Mouse (Mus musculus) gastrocnemius, postnatal 10 days (tissue): ENCODE data around the gene Slc26a8. TPM values are rescaled to one million over a fixed set of nuclear protein-coding genes. Genes with fewer than 3 reads are reported as not detected.

Experiments used
- DNase-seq: peaks from one replicate; pipeline ENCODE4 v3.0.0; 2021; ENCODE audit warnings: mixed read lengths
- total RNA-seq, 2 experiments: library from RNA; stranded (reverse); gene quantifications; 2 replicates each; pipeline ENCODE4 v1.2.3; 2021

The Slc26a8 gene
- total RNA-seq, 2 experiments from 2014 or later, result 1.2 TPM

DNA sequence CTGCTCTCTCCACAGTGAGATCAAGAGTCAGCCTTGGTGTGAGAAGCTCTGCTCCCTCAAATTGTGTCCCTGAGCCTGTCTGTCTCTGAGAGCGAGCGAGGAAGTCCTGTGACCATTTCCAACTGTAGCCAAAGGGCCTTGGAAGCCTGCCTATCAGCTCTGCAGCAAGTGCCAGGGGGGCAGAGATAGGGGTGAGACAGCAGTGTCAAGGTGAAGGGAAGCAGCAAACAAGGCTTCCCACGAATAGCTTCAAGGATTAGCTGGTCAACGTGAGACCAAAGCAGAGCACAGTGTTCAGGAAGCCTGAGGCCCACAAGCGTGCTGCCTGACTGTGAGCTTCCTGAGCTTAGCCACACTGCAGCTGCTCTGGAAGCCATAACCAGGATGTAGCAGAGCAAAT is 98.6 kb downstream of the Slc26a8 start:
- no peak for DNase-seq

DNA sequence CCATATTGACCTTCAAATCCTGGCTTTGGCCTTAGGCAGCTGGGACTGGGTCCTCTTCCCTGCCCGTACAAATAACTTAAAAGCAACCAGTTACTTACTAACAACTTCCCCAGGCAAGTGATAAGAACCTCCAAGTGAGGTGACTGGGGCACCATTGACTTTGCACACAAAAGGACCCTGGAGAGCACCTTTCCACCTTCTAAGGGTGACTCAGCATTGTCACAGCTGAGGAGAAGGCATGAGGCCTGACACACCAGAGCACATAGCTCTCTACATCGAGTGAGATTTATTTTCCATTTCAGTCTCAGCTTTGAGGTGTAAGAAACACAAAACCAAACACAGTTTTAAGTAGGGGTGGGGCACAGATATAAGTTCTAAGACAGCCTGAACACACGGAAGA is 99.4 kb downstream of the Slc26a8 start:
- no peak for DNase-seq

DNA sequence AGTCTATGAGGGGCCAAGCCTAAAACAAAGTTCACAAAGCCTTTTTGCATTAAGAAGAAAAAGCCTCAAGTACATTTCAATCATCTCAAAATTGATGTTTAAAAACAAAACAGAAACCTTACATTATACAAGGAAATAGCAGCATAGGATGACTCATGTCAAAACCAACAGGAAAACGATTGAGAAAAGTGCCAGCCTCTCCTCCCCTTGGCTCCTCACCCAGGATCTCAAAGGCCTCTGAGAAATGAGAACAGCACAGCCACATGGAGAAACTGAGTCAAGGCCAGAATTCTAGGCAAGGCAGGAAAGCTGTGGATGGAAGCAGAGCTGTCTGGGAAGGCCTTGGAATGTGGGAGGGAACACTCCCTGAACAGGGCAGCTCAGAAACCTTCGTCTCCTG is 101.4 kb downstream of the Slc26a8 start:
- no peak for DNase-seq

Other genes starting within 250 kb of the Slc26a8 start
- gene Fkbp5, start 172.7 kb downstream of the Slc26a8 start, total RNA-seq, result 10 to 100 TPM in 1 of 2 experiments, 1 to 10 TPM in 1; 6.0 to 14.4 TPM
- gene Armc12, start 159.4 kb downstream of the Slc26a8 start, total RNA-seq, result not detected
- not detected for gene Clpsl2, start 140.8 kb downstream of the Slc26a8 start, total RNA-seq
- not detected for gene Clps, start 129.5 kb downstream of the Slc26a8 start, total RNA-seq
- gene Lhfpl5, start 114.6 kb downstream of the Slc26a8 start, total RNA-seq, result not detected
- gene Srpk1, start 67.5 kb downstream of the Slc26a8 start, total RNA-seq, result 10 to 100 TPM; 28.5 to 36.2 TPM
- 10 to 100 TPM; 59.8 to 62.8 TPM for gene Mapk14, start 1.1 kb upstream of the Slc26a8 start, total RNA-seq
- gene AC170998.1, start 35.9 kb upstream of the Slc26a8 start, total RNA-seq, result under 1 TPM in 1 of 2 experiments, not detected in 1; 0.93 TPM
- under 1 TPM; 0.90 to 0.92 TPM for gene Mapk13, start 79.1 kb upstream of the Slc26a8 start, total RNA-seq
- gene Brpf3, start 110.9 kb upstream of the Slc26a8 start, total RNA-seq, result 10 to 100 TPM; 14.9 to 18.1 TPM
- gene Pnpla1, start 168.2 kb upstream of the Slc26a8 start, total RNA-seq, result not detected
- under 1 TPM in 1 of 2 experiments, not detected in 1; 0.09 TPM for gene 4930539E08Rik, start 225.1 kb upstream of the Slc26a8 start, total RNA-seq